Mouse (Mus musculus): ENCODE results near the gene Btbd35f21. TPM values are rescaled to one million over a fixed set of nuclear protein-coding genes. Genes with fewer than 3 reads are reported as not detected.

Btbd35f21 gene
- polyA plus RNA-seq (2015; fragmentation: Illumina TruSeq; extraction: RNeasy Lipid Tissue Mini Kit (QIAGEN cat#74804); ENCODE audit: low read depth, low replicate concordance), result not detected

DNA sequence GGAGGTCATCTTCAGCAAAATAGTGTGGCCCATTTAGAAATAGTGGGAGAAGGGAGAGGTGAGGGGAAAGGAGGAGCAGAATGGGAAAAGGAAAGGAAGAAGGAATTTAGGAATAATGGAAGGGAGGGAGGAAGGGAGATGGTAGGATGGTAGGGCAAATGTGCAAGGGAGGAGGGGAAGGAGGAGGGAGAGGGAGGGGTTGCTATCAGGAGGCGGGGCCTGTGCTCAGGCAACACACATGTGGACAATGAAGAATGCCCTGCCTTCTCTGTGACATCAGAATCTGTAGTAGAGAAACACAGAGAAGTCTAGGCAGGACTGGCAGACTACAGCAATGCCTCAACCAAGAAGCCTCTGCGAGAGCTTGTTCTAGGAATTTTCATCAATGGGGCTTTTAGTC lies at the start of gene Btbd35f21:
Gene Btbd35f21, plus strand, starts transcription at position 301 of the 400 bp plus-strand sequence.

Other genes with a start within 250 kb of the Btbd35f21 start
- gene Btbd35f1, start 166.1 kb upstream of the Btbd35f21 start, polyA plus RNA-seq (2015; fragmentation: Illumina TruSeq; extraction: RNeasy Lipid Tissue Mini Kit (QIAGEN cat#74804); ENCODE audit: low read depth, low replicate concordance), result not detected
- not detected for gene Gm5926, start 75.4 kb upstream of the Btbd35f21 start, polyA plus RNA-seq (2015; fragmentation: Illumina TruSeq; extraction: RNeasy Lipid Tissue Mini Kit (QIAGEN cat#74804); ENCODE audit: low read depth, low replicate concordance)
- not detected for gene Btbd35f30, start 168.5 kb downstream of the Btbd35f21 start, polyA plus RNA-seq (2015; fragmentation: Illumina TruSeq; extraction: RNeasy Lipid Tissue Mini Kit (QIAGEN cat#74804); ENCODE audit: low read depth, low replicate concordance)
- not detected for gene Gm21789, start 215.7 kb downstream of the Btbd35f21 start, polyA plus RNA-seq (2015; fragmentation: Illumina TruSeq; extraction: RNeasy Lipid Tissue Mini Kit (QIAGEN cat#74804); ENCODE audit: low read depth, low replicate concordance)
- not detected for gene Btbd35f5, start 247.8 kb downstream of the Btbd35f21 start, polyA plus RNA-seq (2015; fragmentation: Illumina TruSeq; extraction: RNeasy Lipid Tissue Mini Kit (QIAGEN cat#74804); ENCODE audit: low read depth, low replicate concordance)

All from brain, adult 10 weeks (tissue).